Mouse (Mus musculus) right cerebral cortex, postnatal 36 days (tissue): ENCODE data around the gene Gm37240.
A peak's percentile ranks its signal among the peaks of the same experiment; 100 is the strongest.

ENCODE experiments used
- DNase-seq, 2 experiments: peaks; one replicate each; pipeline ENCODE4 v3.0.0; 2022; ENCODE audit warnings: low spot score in 2 of 2, mixed read lengths in 1 of 2

The Gm37240 gene

GRCm38 (mm10) chr3:85493796-85494195, 393.5 kb downstream of the Gm37240 start:
- no peak for DNase-seq

GRCm38 (mm10) chr3:85490204-85490603, 397.1 kb downstream of the Gm37240 start:
- DNase-seq: peak in 1 of 2 experiments; percentile 60

DNA sequence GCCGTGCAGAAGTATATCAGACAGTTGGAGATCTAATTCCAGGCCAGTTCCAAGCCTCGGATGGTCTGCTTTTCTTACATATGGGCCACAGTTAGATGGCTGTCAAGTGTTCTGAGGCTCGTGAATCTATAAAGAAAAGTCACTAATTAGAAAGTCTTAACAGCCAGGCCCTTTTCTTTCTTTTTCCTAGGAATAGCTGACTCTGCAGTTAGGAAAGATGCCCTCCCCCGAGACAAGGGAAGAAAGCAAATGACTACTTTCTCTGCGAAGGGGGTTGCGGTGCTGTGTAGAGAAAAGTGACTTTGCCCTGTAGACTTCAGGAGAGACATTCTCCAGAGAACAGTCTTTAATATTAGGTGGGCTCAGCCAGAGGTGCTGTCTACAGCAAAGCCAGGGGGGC, 399.9 kb downstream of the Gm37240 start:
- DNase-seq: no peak

GRCm38 (mm10) chr3:85485536-85486190, 401.7 kb downstream of the Gm37240 start:
- no peak for DNase-seq

DNA sequence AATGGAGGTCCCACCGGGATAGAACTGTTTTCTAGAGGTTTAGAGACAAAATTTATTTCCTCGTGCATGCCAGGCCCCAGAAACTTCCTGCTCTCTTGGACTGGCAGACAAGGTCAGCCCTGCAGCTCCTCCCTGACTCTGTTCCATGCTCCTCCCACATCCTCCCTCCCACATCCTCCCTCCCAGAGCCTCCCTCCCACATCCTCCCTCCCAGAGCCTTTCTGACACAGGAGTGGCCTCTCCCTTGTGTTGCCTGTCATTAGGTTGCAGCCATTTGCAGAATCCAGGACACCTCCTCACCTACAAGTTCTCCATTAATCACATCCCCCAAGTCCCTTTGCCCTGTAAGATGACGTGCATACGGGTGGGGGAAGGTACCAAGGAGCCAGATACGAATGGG, 404.7 kb downstream of the Gm37240 start:
- DNase-seq: no peak

DNA sequence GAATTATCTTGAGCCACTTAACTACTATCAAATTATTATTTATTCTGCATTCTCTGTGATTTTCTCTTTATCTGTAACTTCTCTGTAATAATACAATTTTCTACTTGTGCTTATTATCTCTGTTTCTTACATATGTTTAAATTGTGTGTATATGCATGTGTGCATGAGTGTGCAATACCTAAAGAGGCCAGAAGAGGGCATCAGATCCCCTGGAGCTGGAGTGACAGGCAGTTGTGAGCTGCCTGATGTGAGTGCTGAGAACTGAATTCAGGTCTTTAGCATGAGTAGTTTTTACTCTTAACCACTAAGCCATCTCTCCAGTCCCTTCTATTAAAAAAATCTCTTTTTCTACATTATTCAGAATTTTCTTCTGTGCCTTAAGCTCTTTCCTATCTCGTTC, 406.7 kb downstream of the Gm37240 start:
- no peak for DNase-seq

DNA sequence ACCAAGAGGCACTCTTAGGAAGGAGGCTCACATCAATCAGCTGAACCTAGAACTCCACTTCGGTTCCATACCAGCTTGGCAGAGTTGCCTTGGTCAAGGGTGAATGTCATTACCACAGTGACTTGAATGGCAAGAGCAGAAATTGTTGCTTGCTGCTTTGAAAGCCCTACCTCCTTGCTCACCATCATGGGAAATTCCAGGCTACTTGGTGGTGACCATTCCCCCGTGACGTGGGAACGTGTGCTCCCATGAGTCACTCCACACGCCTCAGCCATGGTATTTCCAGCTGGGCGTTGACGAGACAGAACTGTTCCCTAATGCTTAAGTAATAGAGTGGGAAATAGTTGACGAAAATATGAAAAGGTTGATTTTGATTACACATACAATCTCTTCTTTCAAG, 408.6 kb downstream of the Gm37240 start:
- no peak for DNase-seq

DNA sequence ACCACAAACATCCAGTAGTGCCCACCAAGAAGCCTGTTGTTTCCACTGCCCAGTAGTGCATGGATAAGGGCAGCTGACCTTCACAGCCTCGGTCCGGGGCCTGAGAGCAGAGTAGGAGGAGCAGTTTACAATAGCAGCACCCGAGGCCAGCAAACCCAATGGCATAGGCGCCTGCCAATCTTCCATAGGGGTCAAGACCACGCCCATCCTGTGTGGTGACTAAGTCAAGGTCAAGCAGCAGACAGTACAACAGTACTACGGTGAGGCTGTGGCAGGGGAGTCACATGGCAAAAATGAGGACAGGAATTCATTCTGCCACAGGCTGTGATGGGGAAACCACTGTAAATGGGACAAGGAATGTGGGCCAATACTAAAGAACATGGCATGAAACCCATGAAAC, 417.6 kb downstream of the Gm37240 start:
- DNase-seq: no peak

- DNase-seq: no peak
Observed at GRCm38 (mm10) chr3:85468995-85469394, 418.3 kb downstream of the Gm37240 start.

DNA sequence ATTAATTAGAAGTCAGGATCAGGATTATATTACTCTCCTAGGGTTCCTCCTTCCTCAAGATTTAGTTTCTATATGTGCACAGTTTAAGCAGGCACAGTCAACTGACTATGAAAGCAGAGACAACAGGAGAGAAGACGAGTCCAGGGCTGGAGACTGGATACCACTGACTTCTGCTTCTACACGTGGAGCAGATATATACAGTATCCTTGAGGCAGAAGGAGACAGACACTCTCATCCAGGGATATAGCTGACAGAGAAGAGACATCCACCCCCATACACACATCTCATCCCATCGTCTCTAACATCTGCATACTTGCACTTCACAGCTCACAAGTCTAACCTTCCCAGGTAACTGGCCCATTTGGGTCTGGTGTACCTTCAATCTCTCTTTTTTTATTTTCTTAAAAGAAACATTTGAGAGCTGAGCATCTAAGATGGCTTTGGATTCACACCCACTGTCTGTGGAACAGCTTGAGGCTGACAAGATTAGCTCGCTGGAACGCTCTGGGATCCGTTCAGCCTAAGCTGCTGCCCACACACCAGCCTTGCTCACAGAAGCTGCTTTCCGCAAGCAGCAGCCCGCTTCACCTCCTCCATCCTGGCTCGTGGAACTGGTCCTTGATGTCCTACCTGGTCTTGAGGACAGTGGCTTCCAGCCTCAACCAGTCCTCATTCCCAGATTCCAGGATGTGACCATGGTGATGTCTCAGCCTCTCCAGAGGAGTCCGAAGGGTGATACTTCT, 421.9 kb downstream of the Gm37240 start:
- peak; percentile 88 to 92 for DNase-seq

DNA sequence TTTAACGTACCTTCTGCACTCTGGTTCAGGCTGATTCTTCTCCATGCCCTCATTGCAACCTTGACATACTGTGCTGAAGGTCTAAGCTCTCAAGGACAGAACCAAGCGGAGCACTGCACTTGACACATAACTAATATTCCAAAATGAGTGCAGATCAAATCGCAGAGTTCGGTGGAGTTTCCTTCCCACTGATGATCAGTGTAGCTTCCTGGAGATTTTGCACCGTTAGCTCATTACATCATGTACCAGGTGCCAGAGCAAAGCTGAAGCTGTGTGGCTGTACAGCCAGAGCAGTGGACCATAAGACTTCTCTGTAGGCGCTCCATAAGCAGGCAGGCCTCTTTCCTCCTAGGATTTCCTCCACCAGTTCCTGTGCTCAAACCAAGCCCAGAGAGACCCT, 427.3 kb downstream of the Gm37240 start:
- DNase-seq: no peak

GRCm38 (mm10) chr3:85456983-85457382, 430.3 kb downstream of the Gm37240 start:
- DNase-seq: no peak

DNA sequence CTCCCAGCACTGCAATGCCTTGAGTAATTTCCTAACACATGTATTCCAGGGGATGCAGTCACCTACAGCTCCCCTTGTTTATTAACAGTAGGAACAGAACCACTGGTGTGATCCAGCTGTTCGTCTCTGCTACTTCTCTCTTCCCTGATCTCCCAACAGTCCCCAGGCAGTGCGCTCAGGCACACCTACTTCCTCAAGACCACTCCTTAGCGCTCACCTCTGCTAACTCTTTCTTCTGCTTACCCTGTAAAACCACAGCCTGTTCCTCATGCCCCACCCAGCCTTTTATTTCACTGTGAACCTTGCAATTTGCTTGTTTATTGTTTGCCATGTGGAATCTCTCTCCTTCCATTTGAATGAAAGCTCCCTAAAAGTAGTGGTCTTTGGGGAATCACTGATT, 431.9 kb downstream of the Gm37240 start:
- no peak for DNase-seq

- DNase-seq: no peak
Observed at GRCm38 (mm10) chr3:85454001-85454400, 433.3 kb downstream of the Gm37240 start.

- DNase-seq: no peak
Observed at GRCm38 (mm10) chr3:85449461-85449860, 437.9 kb downstream of the Gm37240 start.

DNA sequence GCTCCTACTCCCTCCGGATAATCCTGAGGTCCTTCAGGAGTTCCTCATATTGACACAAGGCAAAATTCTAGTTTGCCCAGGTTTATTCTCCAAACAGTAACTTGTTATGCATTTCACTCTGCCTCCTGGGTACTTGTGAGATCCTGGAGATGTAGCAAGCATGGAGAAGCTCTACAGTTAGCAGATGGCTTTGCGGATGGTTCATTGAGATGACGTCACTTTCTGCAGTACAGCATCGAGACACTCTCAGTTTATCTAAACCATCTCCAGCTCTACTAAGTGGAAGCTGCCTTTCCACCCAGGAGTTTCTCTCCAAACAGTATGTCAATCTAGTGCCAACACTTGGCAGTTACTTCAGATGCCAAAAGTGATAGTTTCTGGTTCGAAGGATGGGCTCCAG, 444.5 kb downstream of the Gm37240 start:
- DNase-seq: no peak

- DNase-seq: no peak
Observed at GRCm38 (mm10) chr3:85442261-85442660, 445.1 kb downstream of the Gm37240 start.

DNA sequence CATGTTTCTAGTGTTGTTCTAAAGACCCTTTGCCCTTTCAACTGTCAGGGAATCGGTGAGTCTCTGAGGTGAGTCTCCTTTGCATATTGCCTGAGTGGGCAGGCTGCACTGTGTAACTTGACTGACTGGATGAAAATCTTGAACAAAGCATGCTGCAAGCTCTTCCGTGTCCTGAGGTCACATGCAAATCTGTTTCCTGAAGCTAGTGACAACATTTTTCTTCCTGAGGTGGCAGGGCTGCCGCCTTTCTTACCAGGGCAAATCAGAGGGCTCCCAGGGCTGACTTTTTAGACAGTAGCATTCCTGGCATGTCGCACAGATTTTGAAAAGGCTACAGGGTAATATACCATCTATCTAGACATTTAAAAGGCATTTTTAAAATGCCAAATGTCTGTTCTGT, 451.9 kb downstream of the Gm37240 start:
- no peak for DNase-seq

GRCm38 (mm10) chr3:85431208-85431607, 456.1 kb downstream of the Gm37240 start:
- DNase-seq: no peak

GRCm38 (mm10) chr3:85423376-85423997, 463.8 kb downstream of the Gm37240 start:
- DNase-seq: no peak

DNA sequence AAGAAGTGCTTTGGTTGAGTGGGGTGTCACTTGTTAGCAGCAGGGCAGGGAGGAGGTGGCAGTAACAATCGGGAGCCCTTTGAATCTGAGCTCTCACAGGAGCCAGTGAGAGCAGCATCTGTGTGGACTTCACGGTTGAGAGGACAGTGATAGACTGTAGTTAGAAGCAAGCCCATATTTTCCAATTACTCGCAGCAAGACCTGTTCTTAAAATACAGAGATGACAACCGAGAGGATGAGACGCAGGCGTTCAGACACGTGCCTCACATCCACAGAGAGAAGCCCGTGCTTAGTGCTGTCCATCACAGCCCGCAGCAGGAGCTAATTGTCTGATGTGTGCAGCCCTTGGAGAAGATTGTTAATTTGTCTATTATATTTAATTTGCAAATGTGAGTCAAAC, 465.9 kb downstream of the Gm37240 start:
- DNase-seq: peak; percentile 45 to 55

GRCm38 (mm10) chr3:85417663-85418062, 469.7 kb downstream of the Gm37240 start:
- no peak for DNase-seq

DNA sequence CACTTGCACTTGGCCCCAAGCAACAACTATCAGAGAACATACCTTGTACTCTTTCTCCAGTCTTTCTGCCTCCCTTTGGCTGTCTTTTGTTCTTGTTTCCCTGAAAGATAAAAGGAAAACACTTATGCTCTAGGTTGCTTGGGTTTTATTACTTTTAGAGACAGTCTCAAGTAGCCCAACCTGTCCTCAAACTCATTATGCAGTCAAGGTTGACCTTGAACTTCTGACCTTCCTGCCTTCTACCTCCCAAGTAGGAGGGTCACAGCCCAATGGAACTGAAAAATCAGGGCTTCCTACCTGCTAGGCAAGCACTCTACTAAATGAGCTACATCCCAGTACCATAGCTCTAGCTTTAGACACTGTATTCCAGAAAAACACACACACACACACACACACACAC, 488.5 kb downstream of the Gm37240 start:
- no peak for DNase-seq
